ENCODE assay signal across 8 mouse cellular contexts in the genomic region with DNA sequence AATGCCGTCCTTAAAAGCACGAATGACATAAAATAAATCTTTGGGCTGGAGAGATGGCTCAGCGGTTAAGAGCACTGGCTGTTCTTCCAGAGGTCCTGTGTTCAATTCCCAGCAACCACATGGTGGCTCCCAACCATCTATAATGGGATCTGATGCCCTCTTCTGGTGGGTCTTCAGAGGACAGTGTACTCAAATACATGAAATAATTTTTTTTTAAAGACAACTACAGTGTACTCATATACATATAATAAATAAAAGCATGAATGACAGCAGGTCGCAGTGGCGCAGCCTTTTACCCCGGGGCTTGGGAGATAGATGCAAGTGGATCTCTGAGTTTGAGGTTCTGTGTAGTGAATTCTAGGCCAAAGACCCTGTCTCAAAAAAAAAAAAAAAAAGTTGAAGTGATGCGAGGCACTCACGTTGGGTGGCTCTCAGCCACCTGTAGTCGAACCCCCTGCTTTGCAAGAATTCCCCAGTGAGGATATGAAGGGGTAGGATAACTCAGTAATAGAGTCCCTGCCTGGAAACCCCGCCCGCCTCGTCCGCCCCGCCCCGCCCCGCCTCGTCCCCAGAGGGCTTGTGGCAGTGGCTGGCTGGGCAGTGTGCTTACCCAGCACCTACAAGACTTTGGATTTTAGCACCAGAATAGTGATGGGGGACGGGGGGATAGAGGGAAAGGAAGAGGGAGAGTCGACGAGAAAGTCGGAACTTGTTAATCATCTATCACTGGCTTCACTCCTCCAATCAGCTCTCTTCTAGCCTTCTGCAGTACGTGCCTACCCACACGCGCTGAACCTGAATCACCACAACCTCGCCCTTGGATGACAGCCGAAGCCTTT. TPM values are rescaled to one million over a fixed set of nuclear protein-coding genes. Genes with fewer than 3 reads are reported as not detected.
DNase-seq lines count a peak whose midpoint lies in the region; ATAC-seq and TF ChIP-seq lines count a peak whose summit lies in the region.

No protein-coding gene starts in this region.

- 21% methylated on average over 26 of the region's 26 CpGs for WGBS in embryonic facial prominence, embryonic 11.5 days
- 20% methylated on average over 26 of the region's 26 CpGs for WGBS in hindbrain, embryonic 15.5 days
- 20% methylated on average over 26 of the region's 26 CpGs for WGBS in liver, adult 2 months
- 19% methylated on average over 26 of the region's 26 CpGs for WGBS in neural tube, embryonic 15.5 days

- no peaks in the 10 kb centered on the region for H3K79me3 ChIP-seq in C2C12 (ENCODE audit: low read depth)

- H3K4me3 ChIP-seq in C2C12 (ENCODE audit: insufficient read depth, poor library complexity, severe bottlenecking) = no peak overlapping the region
- peak overlapping the region; percentile 65 for H3K4me3 ChIP-seq in G1E (ENCODE audit: low read depth, low read length)
- no peak overlapping the region for H3K4me3 ChIP-seq in embryonic facial prominence, embryonic 11.5 days (ENCODE audit: low read depth, low read length)
- H3K4me3 ChIP-seq in hindbrain, embryonic 15.5 days = peak overlapping the region; percentile 24
- H3K4me3 ChIP-seq in liver, adult 2 months (ENCODE audit: insufficient read depth, low read depth, low read length) = peak overlapping the region; percentile 29
- H3K4me3 ChIP-seq in neural tube, embryonic 15.5 days (replicated peaks) = peak overlapping the region; percentile 29

- H3K9me3 ChIP-seq in G1E (replicated peaks) = peaks cover 4% of the 10 kb centered on the region; the same call in 1 of the 2 replicates
- no peaks in the 10 kb centered on the region for H3K9me3 ChIP-seq in embryonic facial prominence, embryonic 11.5 days (replicated peaks; ENCODE audit: control insufficient read depth, low read length)
- H3K9me3 ChIP-seq in hindbrain, embryonic 15.5 days = no peaks in the 10 kb centered on the region
- H3K9me3 ChIP-seq in neural tube, embryonic 15.5 days (replicated peaks) = no peaks in the 10 kb centered on the region

- TF ChIP-seq CTCF in C2C12 (IDR thresholded peaks at IDR 0.05; ENCODE audit: control insufficient read depth, insufficient read depth, insufficient read length) (no peak), G1E (IDR thresholded peaks at IDR 0.05; ENCODE audit: low read depth, low read length) (no peak)
- no peak for TF ChIP-seq CTCF in liver, adult 2 months (IDR thresholded peaks at IDR 0.05; ENCODE audit: low read depth, low read length)

- H3K27me3 ChIP-seq in C2C12 (ENCODE audit: control insufficient read depth, insufficient read depth, insufficient read length) (no peaks in the 10 kb centered on the region), G1E (ENCODE audit: insufficient read depth, low read length) (peaks cover 3% of the 10 kb centered on the region; the same call in 1 of the 2 replicates)
- no peaks in the 10 kb centered on the region for H3K27me3 ChIP-seq in embryonic facial prominence, embryonic 11.5 days (ENCODE audit: control insufficient read depth, insufficient read depth, low read length)
- H3K27me3 ChIP-seq in hindbrain, embryonic 15.5 days = no peaks in the 10 kb centered on the region
- H3K27me3 ChIP-seq in liver, adult 2 months (ENCODE audit: control insufficient read depth, insufficient read depth, low read length) = no peaks in the 10 kb centered on the region
- no peaks in the 10 kb centered on the region for H3K27me3 ChIP-seq in neural tube, embryonic 15.5 days (replicated peaks)

- H3K9ac ChIP-seq in embryonic facial prominence, embryonic 11.5 days (replicated peaks; ENCODE audit: low read length) = no peak overlapping the region
- H3K9ac ChIP-seq in hindbrain, embryonic 15.5 days = no peak overlapping the region
- H3K9ac ChIP-seq in liver, adult 2 months (ENCODE audit: low read depth, low read length) = peak overlapping the region; percentile 21; the same call in 1 of the 2 replicates
- 0 out of 2 replicates have a peak overlapping the region, but pooled peaks have one; percentile 20 for H3K9ac ChIP-seq in neural tube, embryonic 15.5 days (replicated peaks)

- no peaks in the 10 kb centered on the region for H3K79me2 ChIP-seq in C2C12 (ENCODE audit: control insufficient read depth, insufficient read depth)
- no peaks in the 10 kb centered on the region for H3K79me2 ChIP-seq in liver, adult 2 months (ENCODE audit: control insufficient read depth, insufficient read depth, low read length)

- H3K4me2 ChIP-seq in embryonic facial prominence, embryonic 11.5 days (ENCODE audit: low read depth, low read length) = peak overlapping the region; percentile 0; the same call in 1 of the 2 replicates
- peak overlapping the region; percentile 51 for H3K4me2 ChIP-seq in hindbrain, embryonic 15.5 days
- peak overlapping the region; percentile 55 for H3K4me2 ChIP-seq in neural tube, embryonic 15.5 days

- H3K36me3 ChIP-seq in C2C12 (ENCODE audit: control insufficient read depth, insufficient read depth) (peaks cover 2% of the 10 kb centered on the region), G1E (replicated peaks) (peaks cover 25% of the 10 kb centered on the region)
- H3K36me3 ChIP-seq in embryonic facial prominence, embryonic 11.5 days (replicated peaks; ENCODE audit: control insufficient read depth, insufficient read depth, low read depth, low read length) = peaks cover 4% of the 10 kb centered on the region
- H3K36me3 ChIP-seq in hindbrain, embryonic 15.5 days = peaks cover 5% of the 10 kb centered on the region
- peaks cover 2% of the 10 kb centered on the region for H3K36me3 ChIP-seq in liver, adult 2 months (ENCODE audit: control insufficient read depth, insufficient read depth, low read length)
- H3K36me3 ChIP-seq in neural tube, embryonic 15.5 days = peaks cover 9% of the 10 kb centered on the region

- peaks cover 46% of the 10 kb centered on the region for H3K4me1 ChIP-seq in G1E (ENCODE audit: insufficient read depth, low read depth, low read length)
- no peaks in the 10 kb centered on the region for H3K4me1 ChIP-seq in embryonic facial prominence, embryonic 11.5 days (ENCODE audit: control insufficient read depth, insufficient read depth, low read length)
- H3K4me1 ChIP-seq in hindbrain, embryonic 15.5 days (replicated peaks) = peaks cover 23% of the 10 kb centered on the region
- H3K4me1 ChIP-seq in liver, adult 2 months (ENCODE audit: control insufficient read depth, insufficient read depth, low read length) = peaks cover 18% of the 10 kb centered on the region
- peaks cover 26% of the 10 kb centered on the region for H3K4me1 ChIP-seq in neural tube, embryonic 15.5 days

- H3ac ChIP-seq in C2C12 (ENCODE audit: control insufficient read depth, insufficient read length, low read depth) = no peak overlapping the region

- no peak for DNase-seq in G1E (ENCODE audit: low spot score)
- no peak for DNase-seq in embryonic facial prominence, embryonic 11.5 days (ENCODE audit: low spot score)
- DNase-seq in liver, adult 2 months (ENCODE audit: extremely low read depth, low read depth, low spot score) = no peak
- no peak for DNase-seq in layer of hippocampus, postnatal 36 days
- no peak for DNase-seq in urinary bladder, postnatal 25 days (ENCODE audit: low spot score)

- no peak overlapping the region for H3K27ac ChIP-seq in embryonic facial prominence, embryonic 11.5 days (replicated peaks; ENCODE audit: low read depth, low read length)
- H3K27ac ChIP-seq in hindbrain, embryonic 15.5 days (replicated peaks) = no peak overlapping the region
- no peak overlapping the region; the same call in 1 of the 2 replicates for H3K27ac ChIP-seq in liver, adult 2 months (replicated peaks; ENCODE audit: insufficient read depth, low read depth, low read length)
- H3K27ac ChIP-seq in neural tube, embryonic 15.5 days (replicated peaks) = no peak overlapping the region

- ATAC-seq in G1E (ENCODE audit: extremely low read depth, insufficient number of reproducible peaks, low FRiP score, poor library complexity, severe bottlenecking) = no peak
- no peak for ATAC-seq in embryonic facial prominence, embryonic 11.5 days (replicated peaks; ENCODE audit: insufficient number of reproducible peaks, low FRiP score, low TSS enrichment, low read depth)
- ATAC-seq in hindbrain, embryonic 15.5 days (ENCODE audit: low FRiP score, low read depth) = no peak
- 0 out of 2 replicates have a peak, but pooled peaks have one; percentile 18 for ATAC-seq in neural tube, embryonic 15.5 days (ENCODE audit: low FRiP score)

- no peak for TF ChIP-seq POLR2A in liver, adult 2 months (IDR thresholded peaks at IDR 0.05; ENCODE audit: extremely low read depth, insufficient read depth, low read length)

RNA-seq across cellular contexts. Expression of gene Keap1, which starts 14.4 kb away (rescaled TPM):
- polyA plus RNA-seq in C2C12 (2012; fragmentation: generic; extraction: Trizol) = 41.5 TPM
- 16.7 and 21.3 TPM in 2 replicates for total RNA-seq in G1E (2014; fragmentation: Nextera tagmentation)
- 46.4 and 48.1 TPM in 2 replicates for total RNA-seq in G1E (2017)
- polyA plus RNA-seq in G1E (2012) = 73.3 and 81.7 TPM in 2 replicates
- 23.2 and 27.1 TPM in 2 replicates for polyA plus RNA-seq in embryonic facial prominence, embryonic 11.5 days (2014; fragmentation: Nextera tagmentation; extraction: Ambion mirVana)
- 66.7 and 68.2 TPM in 2 replicates for polyA plus RNA-seq in hindbrain, embryonic 15.5 days (2015; fragmentation: Nextera tagmentation; extraction: Ambion mirVana)
- total RNA-seq in liver, adult 2 months (2014; rRNA removed) = 29.5 and 37.3 TPM in 2 replicates
- polyA plus RNA-seq in liver, adult 2 months (2012; rRNA removed) = 69.1 and 76.4 TPM in 2 replicates
- polyA plus RNA-seq in neural tube, embryonic 15.5 days (2015; fragmentation: Nextera tagmentation; extraction: Ambion mirVana) = 70.1 and 72.0 TPM in 2 replicates
- 10 to 100 TPM; 57.2 to 58.1 TPM for total RNA-seq in layer of hippocampus, postnatal 36 days (2021)

RNA-seq across cellular contexts. Expression of gene S1pr5, which starts 23.4 kb away (rescaled TPM):
- polyA plus RNA-seq in C2C12 (2012; fragmentation: generic; extraction: Trizol) = 0.04 TPM
- not detected in 2 replicates for total RNA-seq in G1E (2014; fragmentation: Nextera tagmentation)
- total RNA-seq in G1E (2017) = 0.11 TPM in 1 of 2 replicates, not detected in the other
- polyA plus RNA-seq in G1E (2012) = not detected in 2 replicates
- polyA plus RNA-seq in embryonic facial prominence, embryonic 11.5 days (2014; fragmentation: Nextera tagmentation; extraction: Ambion mirVana) = 0.08 and 0.21 TPM in 2 replicates
- 4.1 and 4.6 TPM in 2 replicates for polyA plus RNA-seq in hindbrain, embryonic 15.5 days (2015; fragmentation: Nextera tagmentation; extraction: Ambion mirVana)
- total RNA-seq in liver, adult 2 months (2014; rRNA removed) = 3.3 and 4.1 TPM in 2 replicates
- 5.3 and 9.9 TPM in 2 replicates for polyA plus RNA-seq in liver, adult 2 months (2012; rRNA removed)
- 5.8 and 6.7 TPM in 2 replicates for polyA plus RNA-seq in neural tube, embryonic 15.5 days (2015; fragmentation: Nextera tagmentation; extraction: Ambion mirVana)
- 10 to 100 TPM; 11.1 to 11.2 TPM for total RNA-seq in layer of hippocampus, postnatal 36 days (2021)

RNA-seq across cellular contexts. Expression of gene Atg4d, which starts 40.3 kb away (rescaled TPM):
- 33.7 TPM for polyA plus RNA-seq in C2C12 (2012; fragmentation: generic; extraction: Trizol)
- total RNA-seq in G1E (2014; fragmentation: Nextera tagmentation) = 7.0 and 14.5 TPM in 2 replicates
- 9.1 and 11.0 TPM in 2 replicates for total RNA-seq in G1E (2017)
- polyA plus RNA-seq in G1E (2012) = 14.9 and 20.7 TPM in 2 replicates
- 28.5 and 31.1 TPM in 2 replicates for polyA plus RNA-seq in embryonic facial prominence, embryonic 11.5 days (2014; fragmentation: Nextera tagmentation; extraction: Ambion mirVana)
- polyA plus RNA-seq in hindbrain, embryonic 15.5 days (2015; fragmentation: Nextera tagmentation; extraction: Ambion mirVana) = 47.6 and 53.7 TPM in 2 replicates
- total RNA-seq in liver, adult 2 months (2014; rRNA removed) = 22.3 and 27.3 TPM in 2 replicates
- 42.2 and 45.8 TPM in 2 replicates for polyA plus RNA-seq in liver, adult 2 months (2012; rRNA removed)
- 50.0 and 52.4 TPM in 2 replicates for polyA plus RNA-seq in neural tube, embryonic 15.5 days (2015; fragmentation: Nextera tagmentation; extraction: Ambion mirVana)
- 10 to 100 TPM; 38.8 to 40.9 TPM for total RNA-seq in layer of hippocampus, postnatal 36 days (2021)

RNA-seq across cellular contexts. Expression of gene Pde4a, which starts 59.3 kb away (rescaled TPM):
- polyA plus RNA-seq in C2C12 (2012; fragmentation: generic; extraction: Trizol) = 7.4 TPM
- total RNA-seq in G1E (2014; fragmentation: Nextera tagmentation) = 2.5 and 2.9 TPM in 2 replicates
- total RNA-seq in G1E (2017) = 1.5 and 1.7 TPM in 2 replicates
- polyA plus RNA-seq in G1E (2012) = 1.4 and 1.5 TPM in 2 replicates
- 3.8 and 4.7 TPM in 2 replicates for polyA plus RNA-seq in embryonic facial prominence, embryonic 11.5 days (2014; fragmentation: Nextera tagmentation; extraction: Ambion mirVana)
- 36.5 and 41.0 TPM in 2 replicates for polyA plus RNA-seq in hindbrain, embryonic 15.5 days (2015; fragmentation: Nextera tagmentation; extraction: Ambion mirVana)
- 1.0 and 1.5 TPM in 2 replicates for total RNA-seq in liver, adult 2 months (2014; rRNA removed)
- polyA plus RNA-seq in liver, adult 2 months (2012; rRNA removed) = 1.9 and 3.5 TPM in 2 replicates
- polyA plus RNA-seq in neural tube, embryonic 15.5 days (2015; fragmentation: Nextera tagmentation; extraction: Ambion mirVana) = 37.4 and 42.1 TPM in 2 replicates
- total RNA-seq in layer of hippocampus, postnatal 36 days (2021) = 10 to 100 TPM; 84.2 to 86.8 TPM

Comparison
In these comparisons a context has a peak if more than half of its experiments do, and no peak if none do; other contexts are left out.
1. H3K4me3 ChIP-seq: peak in G1E (single experiment), hindbrain, embryonic 15.5 days (single experiment), liver, adult 2 months (single experiment) and neural tube, embryonic 15.5 days (single experiment); none in C2C12 (single experiment) and embryonic facial prominence, embryonic 11.5 days (single experiment).
2. H3K4me2 ChIP-seq: peak in every context shown above with its lines; median percentile 55 in neural tube, embryonic 15.5 days; 51 in hindbrain, embryonic 15.5 days; 0 in embryonic facial prominence, embryonic 11.5 days.
3. H3K9ac ChIP-seq: peak in liver, adult 2 months (single experiment) and neural tube, embryonic 15.5 days (single experiment); none in embryonic facial prominence, embryonic 11.5 days (single experiment) and hindbrain, embryonic 15.5 days (single experiment).